Mouse (Mus musculus): ENCODE results near the gene Metap1. TPM values are rescaled to one million over a fixed set of nuclear protein-coding genes. Genes with fewer than 3 reads are reported as not detected.

Gene Metap1
- polyA plus RNA-seq (2015; fragmentation: Nextera tagmentation; extraction: Ambion mirVana) = 20.4 and 21.2 TPM in 2 replicates

GRCm38 (mm10) chr3:138489327-138490033, at the start of gene Metap1:
Gene Metap1, minus strand, starts transcription at chr3:138489515.

DNA sequence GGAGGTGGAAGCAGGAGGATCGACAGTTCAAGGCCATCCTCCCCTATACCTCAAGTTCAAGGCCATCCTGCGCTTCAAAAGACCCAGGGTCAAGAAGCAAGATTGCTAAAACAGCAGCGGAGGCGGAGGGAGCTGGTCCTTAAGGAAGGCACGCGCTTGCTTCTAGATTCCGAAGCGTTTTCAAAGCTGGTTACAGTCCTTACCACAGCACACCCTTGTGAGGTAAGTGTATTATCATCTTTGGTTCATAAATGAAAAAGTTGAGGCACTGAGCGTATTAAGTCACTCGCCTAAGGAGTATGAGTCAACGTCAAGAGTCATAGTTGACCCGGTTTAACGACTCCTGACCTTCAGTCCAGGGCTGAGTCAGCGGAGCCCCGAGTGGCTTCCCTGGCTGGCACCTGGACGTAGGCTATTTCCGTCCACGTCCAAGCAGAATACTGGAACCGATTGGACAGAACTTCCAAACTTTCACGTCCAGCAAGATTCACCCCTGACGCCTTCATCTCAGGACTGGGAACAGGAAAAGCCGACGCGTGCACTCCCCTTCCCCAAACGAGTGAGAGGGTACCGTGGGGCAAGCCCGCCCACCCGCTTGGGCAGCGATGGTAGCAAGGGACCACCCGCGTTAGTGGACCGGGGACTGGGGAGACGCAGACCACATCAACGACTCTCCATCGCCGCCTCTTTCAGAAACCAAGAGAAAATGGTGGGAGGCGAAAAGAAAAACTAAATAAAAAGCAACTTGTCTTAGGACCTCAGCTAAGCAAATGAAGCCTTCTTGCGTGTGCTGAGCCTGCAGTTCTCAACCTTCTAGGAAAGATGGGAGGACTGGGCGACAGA, 37.0 kb upstream of the Metap1 start, which contains the start of gene Eif4e:
Eif4e (plus strand) TSS at position 107 of the 843 bp plus-strand sequence.

DNA sequence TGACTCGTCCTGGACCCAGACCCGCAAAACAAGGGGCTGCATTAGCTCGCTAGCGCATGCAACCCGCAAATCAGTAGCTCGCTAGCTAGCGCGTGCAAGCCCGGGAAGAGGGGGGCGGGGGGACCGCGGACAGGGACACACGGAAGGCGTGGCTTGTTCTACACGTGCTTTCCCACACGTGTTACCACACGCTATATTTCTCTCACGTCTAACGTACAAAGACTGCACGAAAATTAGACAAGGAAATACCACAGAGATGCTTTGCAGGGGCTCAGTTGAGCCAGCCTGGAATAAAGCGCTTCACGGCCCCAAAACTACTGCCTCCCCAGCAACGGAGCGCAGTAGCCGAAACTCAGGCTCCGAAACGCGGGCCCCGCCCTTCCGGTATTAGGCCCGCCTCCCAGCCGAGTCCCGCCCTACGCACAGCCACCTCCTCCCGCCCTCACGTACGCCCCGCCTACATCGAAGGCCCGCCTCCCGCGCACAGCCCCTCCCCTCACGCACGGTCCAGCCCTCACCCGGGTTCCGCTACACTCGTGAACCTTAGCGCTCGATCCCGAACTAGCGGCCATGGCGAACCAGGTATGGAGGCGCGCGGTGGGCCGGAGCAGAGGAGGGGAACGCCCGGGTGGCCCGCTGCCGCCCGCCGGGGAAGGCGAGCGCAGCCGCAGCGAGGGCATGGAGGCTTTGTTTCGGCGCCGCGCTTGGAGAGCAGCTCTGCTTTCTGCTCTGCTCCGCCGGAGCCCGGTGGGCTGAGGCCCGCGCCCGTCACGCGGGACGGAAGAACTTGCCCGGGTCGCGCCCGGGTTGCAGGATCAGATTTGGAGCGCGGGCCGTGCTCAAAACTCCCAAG, 46.5 kb downstream of the Metap1 start, which contains the start of gene Adh5:
Adh5 (plus strand) TSS at position 482 of the 853 bp plus-strand sequence.

GRCm38 (mm10) chr3:138415121-138415690, 74.1 kb downstream of the Metap1 start, which contains the start of gene Adh4:
Gene Adh4, plus strand, starts transcription at chr3:138415466.

MicroRNAs encoded within 50 kb of the gene (microRNA counts, 519-probe panel; counts per million panel counts)
- 88.3 counts per million for microRNA mmu-miR-1956

Other genes starting within 250 kb of the Metap1 start
- 3.0 and 4.3 TPM in 2 replicates for gene Adh1, start 228.5 kb downstream of the Metap1 start, polyA plus RNA-seq (2015; fragmentation: Nextera tagmentation; extraction: Ambion mirVana)
- not detected in 2 replicates for gene Adh6a, start 176.2 kb downstream of the Metap1 start, polyA plus RNA-seq (2015; fragmentation: Nextera tagmentation; extraction: Ambion mirVana)
- gene Adh6b, start 147.7 kb downstream of the Metap1 start, polyA plus RNA-seq (2015; fragmentation: Nextera tagmentation; extraction: Ambion mirVana) = not detected in 2 replicates
- gene Adh4, start 74.0 kb downstream of the Metap1 start, polyA plus RNA-seq (2015; fragmentation: Nextera tagmentation; extraction: Ambion mirVana) = not detected in 2 replicates
- 68.6 and 75.3 TPM in 2 replicates for gene Adh5, start 46.4 kb downstream of the Metap1 start, polyA plus RNA-seq (2015; fragmentation: Nextera tagmentation; extraction: Ambion mirVana)
- gene Eif4e, start 36.7 kb upstream of the Metap1 start, polyA plus RNA-seq (2015; fragmentation: Nextera tagmentation; extraction: Ambion mirVana) = 150 and 160 TPM in 2 replicates

Data from spleen, postnatal 0 days (tissue).